Mouse (Mus musculus): Measurements from ENCODE around the gene Gm3591. TPM values are rescaled to one million over a fixed set of nuclear protein-coding genes. Genes with fewer than 3 reads are reported as not detected.
"Not testable (repeated sequence)": the region's sequence is repeated elsewhere in the genome, so short reads cannot be mapped to it uniquely, and the experiment has no call there.

Gm3591 gene
- polyA plus RNA-seq (2015; fragmentation: Nextera tagmentation; extraction: Ambion mirVana): 1.9 and 3.7 TPM in 2 replicates

- not testable (repeated sequence) for H3K27ac ChIP-seq (ENCODE audit: low read length); H3K36me3 ChIP-seq (ENCODE audit: control insufficient read depth, insufficient read depth); H3K4me2 ChIP-seq (ENCODE audit: low read depth, low read length); H3K4me3 ChIP-seq (ENCODE audit: low read length); H3K9me3 ChIP-seq (replicated peaks; ENCODE audit: control insufficient read depth, low read length); H3K27me3 ChIP-seq (ENCODE audit: control insufficient read depth, insufficient read depth, low read length); H3K4me1 ChIP-seq (ENCODE audit: control insufficient read depth, insufficient read depth, low read length); H3K9ac ChIP-seq (ENCODE audit: low read length); ATAC-seq (replicated peaks; ENCODE audit: extremely low read depth, insufficient read depth, low FRiP score)
- WGBS: no CpG with 5 or more reads among the region's 2 CpGs
These were observed at the start of gene Gm3591 for GRCm38 (mm10) chr14:6412382-6412781. Gene Gm3591, minus strand, starts transcription at chr14:6412482.

DNA sequence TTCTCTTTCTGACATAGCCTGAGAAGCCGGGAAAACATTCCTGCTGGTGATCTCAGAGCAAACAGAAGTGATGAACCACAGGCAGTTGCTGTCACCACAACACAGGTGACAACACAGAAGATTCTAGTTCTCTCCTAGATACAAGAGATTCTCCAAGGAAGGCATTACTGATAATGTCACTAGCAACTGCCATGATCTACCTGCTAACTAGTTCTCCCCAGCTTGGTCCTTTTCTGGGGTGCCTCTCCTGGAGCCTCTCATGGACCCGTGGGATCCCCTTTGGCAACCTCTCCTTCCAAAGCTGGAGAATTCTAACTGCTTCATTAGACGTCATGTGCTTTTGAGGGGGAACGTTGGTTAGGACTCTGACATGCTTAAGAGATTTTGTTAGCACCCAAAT, 32.2 kb upstream of the Gm3591 start, which contains the start of gene Gm3594:
Gm3594 (minus strand) TSS at position 101 of the 400 bp plus-strand sequence.
- H3K4me3 ChIP-seq (ENCODE audit: low read length); H3K4me1 ChIP-seq (ENCODE audit: control insufficient read depth, insufficient read depth, low read length): not testable (repeated sequence)

DNA sequence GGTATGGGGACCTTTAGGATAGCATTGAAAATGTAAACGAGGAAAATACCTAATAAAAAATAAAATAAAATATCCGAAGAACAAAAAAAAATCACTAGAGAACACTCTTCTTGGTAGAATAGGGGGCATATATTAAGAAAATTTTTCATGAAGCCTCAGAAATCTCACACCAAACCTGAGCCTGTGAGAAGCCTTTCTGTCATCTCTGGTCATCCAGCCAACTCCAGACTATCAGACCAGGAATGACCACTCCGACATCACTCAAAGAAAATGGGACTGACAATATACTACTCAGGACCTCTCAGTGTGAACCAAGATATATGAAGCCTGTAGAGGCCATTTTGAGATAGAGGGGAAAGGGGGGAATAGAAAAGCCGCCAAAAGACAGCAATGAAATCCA, 28.5 kb upstream of the Gm3591 start:
- H3K9ac ChIP-seq (ENCODE audit: low read length); H3K27me3 ChIP-seq (ENCODE audit: control insufficient read depth, insufficient read depth, low read length); H3K4me1 ChIP-seq (ENCODE audit: control insufficient read depth, insufficient read depth, low read length); ATAC-seq (replicated peaks; ENCODE audit: extremely low read depth, insufficient read depth, low FRiP score); H3K9me3 ChIP-seq (replicated peaks; ENCODE audit: control insufficient read depth, low read length); H3K4me2 ChIP-seq (ENCODE audit: low read depth, low read length); H3K4me3 ChIP-seq (ENCODE audit: low read length); H3K36me3 ChIP-seq (ENCODE audit: control insufficient read depth, insufficient read depth); H3K27ac ChIP-seq (ENCODE audit: low read length): not testable (repeated sequence)
- WGBS: 80% methylated on average over 2 of the region's 4 CpGs

More for the DNA sequence above, 32.2 kb upstream of the Gm3591 start, which contains the start of gene Gm3594:
- no CpG with 5 or more reads among the region's 4 CpGs for WGBS
- not testable (repeated sequence) for H3K9me3 ChIP-seq (replicated peaks; ENCODE audit: control insufficient read depth, low read length); H3K36me3 ChIP-seq (ENCODE audit: control insufficient read depth, insufficient read depth); H3K27ac ChIP-seq (ENCODE audit: low read length); H3K27me3 ChIP-seq (ENCODE audit: control insufficient read depth, insufficient read depth, low read length); H3K4me2 ChIP-seq (ENCODE audit: low read depth, low read length); H3K9ac ChIP-seq (ENCODE audit: low read length); ATAC-seq (replicated peaks; ENCODE audit: extremely low read depth, insufficient read depth, low FRiP score)

- ATAC-seq (replicated peaks; ENCODE audit: extremely low read depth, insufficient read depth, low FRiP score): not testable (repeated sequence)
These were observed 27.9 kb upstream of the Gm3591 start for GRCm38 (mm10) chr14:6440206-6440605.

GRCm38 (mm10) chr14:6426766-6427165, 14.5 kb upstream of the Gm3591 start:
- H3K27ac ChIP-seq (ENCODE audit: low read length); H3K4me2 ChIP-seq (ENCODE audit: low read depth, low read length); H3K9me3 ChIP-seq (replicated peaks; ENCODE audit: control insufficient read depth, low read length); ATAC-seq (replicated peaks; ENCODE audit: extremely low read depth, insufficient read depth, low FRiP score); H3K4me3 ChIP-seq (ENCODE audit: low read length); H3K4me1 ChIP-seq (ENCODE audit: control insufficient read depth, insufficient read depth, low read length); H3K27me3 ChIP-seq (ENCODE audit: control insufficient read depth, insufficient read depth, low read length); H3K9ac ChIP-seq (ENCODE audit: low read length); H3K36me3 ChIP-seq (ENCODE audit: control insufficient read depth, insufficient read depth): not testable (repeated sequence)
- WGBS: 4% methylated on average over 24 of the region's 42 CpGs

More at GRCm38 (mm10) chr14:6440206-6440605, 27.9 kb upstream of the Gm3591 start:
- not testable (repeated sequence) for H3K36me3 ChIP-seq (ENCODE audit: control insufficient read depth, insufficient read depth); H3K9ac ChIP-seq (ENCODE audit: low read length); H3K4me3 ChIP-seq (ENCODE audit: low read length); H3K27me3 ChIP-seq (ENCODE audit: control insufficient read depth, insufficient read depth, low read length); H3K4me1 ChIP-seq (ENCODE audit: control insufficient read depth, insufficient read depth, low read length); H3K27ac ChIP-seq (ENCODE audit: low read length); H3K9me3 ChIP-seq (replicated peaks; ENCODE audit: control insufficient read depth, low read length); H3K4me2 ChIP-seq (ENCODE audit: low read depth, low read length)
- WGBS: 60% methylated on average over 1 of the region's 5 CpGs

DNA sequence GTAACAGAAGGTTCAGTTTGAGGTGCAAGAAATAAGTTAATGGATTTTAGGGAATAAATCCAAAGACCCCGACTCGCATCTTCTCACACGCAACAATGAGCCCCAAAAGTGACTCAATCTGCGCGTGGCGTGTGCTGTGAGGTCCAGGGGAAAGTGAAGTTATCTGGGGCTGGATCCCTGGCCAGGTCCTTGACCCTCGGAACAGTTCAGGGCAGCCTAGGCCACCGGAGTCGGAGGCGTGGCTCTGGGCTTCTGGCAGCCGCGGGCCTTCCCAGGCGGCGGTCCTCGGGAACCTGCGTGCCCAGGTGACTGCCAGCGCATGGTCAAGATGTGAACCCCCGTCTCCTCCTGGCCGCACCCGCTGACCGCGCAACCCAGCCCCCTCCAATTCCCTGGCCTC, 14.1 kb upstream of the Gm3591 start:
- not testable (repeated sequence) for H3K27me3 ChIP-seq (ENCODE audit: control insufficient read depth, insufficient read depth, low read length); H3K9ac ChIP-seq (ENCODE audit: low read length); H3K9me3 ChIP-seq (replicated peaks; ENCODE audit: control insufficient read depth, low read length); H3K4me1 ChIP-seq (ENCODE audit: control insufficient read depth, insufficient read depth, low read length); ATAC-seq (replicated peaks; ENCODE audit: extremely low read depth, insufficient read depth, low FRiP score); H3K36me3 ChIP-seq (ENCODE audit: control insufficient read depth, insufficient read depth); H3K27ac ChIP-seq (ENCODE audit: low read length)
- 24% methylated on average over 22 of the region's 22 CpGs for WGBS
- H3K4me2 ChIP-seq (ENCODE audit: low read depth, low read length): peak overlapping the region; percentile 47
- 0 out of 2 replicates have a peak overlapping the region, but pooled peaks have one; percentile 22 for H3K4me3 ChIP-seq (ENCODE audit: low read length)

GRCm38 (mm10) chr14:6390219-6390618, 22.1 kb downstream of the Gm3591 start, which contains the start of gene Gm16440:
Gene Gm16440, minus strand, starts transcription at chr14:6390319.
- H3K27me3 ChIP-seq (ENCODE audit: control insufficient read depth, insufficient read depth, low read length); H3K9me3 ChIP-seq (replicated peaks; ENCODE audit: control insufficient read depth, low read length); ATAC-seq (replicated peaks; ENCODE audit: extremely low read depth, insufficient read depth, low FRiP score); H3K27ac ChIP-seq (ENCODE audit: low read length); H3K4me2 ChIP-seq (ENCODE audit: low read depth, low read length); H3K4me3 ChIP-seq (ENCODE audit: low read length); H3K9ac ChIP-seq (ENCODE audit: low read length); H3K36me3 ChIP-seq (ENCODE audit: control insufficient read depth, insufficient read depth); H3K4me1 ChIP-seq (ENCODE audit: control insufficient read depth, insufficient read depth, low read length): not testable (repeated sequence)
- WGBS: 69% methylated on average over 2 of the region's 4 CpGs

Other genes with a start within 250 kb of the Gm3591 start
- not detected in 2 replicates for gene Gm21560, start 193.2 kb downstream of the Gm3591 start, polyA plus RNA-seq (2015; fragmentation: Nextera tagmentation; extraction: Ambion mirVana)
- 2.3 and 2.9 TPM in 2 replicates for gene Gm3411, start 125.2 kb downstream of the Gm3591 start, polyA plus RNA-seq (2015; fragmentation: Nextera tagmentation; extraction: Ambion mirVana)
- gene Gm21103, start 107.6 kb downstream of the Gm3591 start, polyA plus RNA-seq (2015; fragmentation: Nextera tagmentation; extraction: Ambion mirVana): 0.14 TPM in 1 of 2 replicates, not detected in the other
- not detected in 2 replicates for gene Gm3618, start 68.8 kb downstream of the Gm3591 start, polyA plus RNA-seq (2015; fragmentation: Nextera tagmentation; extraction: Ambion mirVana)
- not detected in 2 replicates for gene Gm16440, start 22.2 kb downstream of the Gm3591 start, polyA plus RNA-seq (2015; fragmentation: Nextera tagmentation; extraction: Ambion mirVana)
- not detected in 2 replicates for gene Gm3594, start 32.1 kb upstream of the Gm3591 start, polyA plus RNA-seq (2015; fragmentation: Nextera tagmentation; extraction: Ambion mirVana)
- not detected in 2 replicates for gene Gm8356, start 124.8 kb upstream of the Gm3591 start, polyA plus RNA-seq (2015; fragmentation: Nextera tagmentation; extraction: Ambion mirVana)
- 0.29 and 0.80 TPM in 2 replicates for gene Gm3629, start 178.1 kb upstream of the Gm3591 start, polyA plus RNA-seq (2015; fragmentation: Nextera tagmentation; extraction: Ambion mirVana)
- gene Gm3460, start 209.9 kb upstream of the Gm3591 start, polyA plus RNA-seq (2015; fragmentation: Nextera tagmentation; extraction: Ambion mirVana): 0.26 TPM in 1 of 2 replicates, not detected in the other